Mouse (Mus musculus) thymus, postnatal 14 days (tissue): ENCODE measurements around the gene Oscp1.
"Not testable (repeated sequence)": the region's sequence is repeated elsewhere in the genome, so short reads cannot be mapped to it uniquely, and the experiment has no call there.

ENCODE experiments used
- DNase-seq: peaks from one replicate; pipeline ENCODE4 v3.0.0; 2021

The Oscp1 gene

GRCm38 (mm10) chr4:126084382-126084781 lies 26.0 kb downstream of the Oscp1 start:
- no peak for DNase-seq

- DNase-seq: peak; percentile 87
Measured at GRCm38 (mm10) chr4:126085996-126086576, 27.7 kb downstream of the Oscp1 start.

GRCm38 (mm10) chr4:126090101-126090847 lies 31.9 kb downstream of the Oscp1 start:
- peak; percentile 69 for DNase-seq

- no peak for DNase-seq
Measured at GRCm38 (mm10) chr4:126090848-126091124, 32.4 kb downstream of the Oscp1 start.

GRCm38 (mm10) chr4:126091873-126092272 lies 33.5 kb downstream of the Oscp1 start:
- no peak for DNase-seq

- not testable (repeated sequence) for DNase-seq
Measured at GRCm38 (mm10) chr4:126095622-126096430, 37.5 kb downstream of the Oscp1 start.

GRCm38 (mm10) chr4:126096464-126097111 lies 38.2 kb downstream of the Oscp1 start, which contains the start of gene Lsm10:
TSS of gene Lsm10 (plus strand) at chr4:126096623.
- peak; percentile 97 for DNase-seq

- DNase-seq: no peak
Measured at GRCm38 (mm10) chr4:126097711-126098253, 39.4 kb downstream of the Oscp1 start.

GRCm38 (mm10) chr4:126099365-126099764 lies 41.0 kb downstream of the Oscp1 start:
- DNase-seq: no peak

GRCm38 (mm10) chr4:126100764-126101163 lies 42.4 kb downstream of the Oscp1 start:
- no peak for DNase-seq

GRCm38 (mm10) chr4:126102061-126102841 lies 43.9 kb downstream of the Oscp1 start:
- DNase-seq: no peak

- DNase-seq: peak; percentile 62
Measured at GRCm38 (mm10) chr4:126103057-126103581, 44.8 kb downstream of the Oscp1 start.

- peak; percentile 97 for DNase-seq
Measured at GRCm38 (mm10) chr4:126103590-126104068, 45.3 kb downstream of the Oscp1 start, which contains the start of gene Stk40. TSS of gene Stk40 (plus strand) at chr4:126103957.

- peak; percentile 47 for DNase-seq
Measured at GRCm38 (mm10) chr4:126104261-126105075, 46.1 kb downstream of the Oscp1 start.

- no peak for DNase-seq
Measured at GRCm38 (mm10) chr4:126105131-126105783, 46.9 kb downstream of the Oscp1 start.

- no peak for DNase-seq
Measured at GRCm38 (mm10) chr4:126108061-126108740, 49.8 kb downstream of the Oscp1 start.

- no peak for DNase-seq
Measured at GRCm38 (mm10) chr4:126109613-126110373, 51.4 kb downstream of the Oscp1 start.

GRCm38 (mm10) chr4:126110374-126111152 lies 52.2 kb downstream of the Oscp1 start:
- peak; percentile 87 for DNase-seq
